Comparison of ENCODE assay signal across 8 mouse cellular contexts in genomic region chr19:33589626-33590302, GRCm38 (mm10). TPM values are rescaled to one million over a fixed set of nuclear protein-coding genes. Genes with fewer than 3 reads are reported as not detected.
DNase-seq lines count a peak whose midpoint lies in the region; ATAC-seq and TF ChIP-seq lines count a peak whose summit lies in the region.
"Not testable (repeated sequence)": the region's sequence is repeated elsewhere in the genome, so short reads cannot be mapped to it uniquely, and the experiment has no call there.

No protein-coding gene starts in this region.

- peak overlapping the region; percentile 36 for H3K4me3 ChIP-seq in hindbrain, postnatal 0 days (ENCODE audit: low read length)

- H3K4me1 ChIP-seq in hindbrain, postnatal 0 days (ENCODE audit: insufficient read depth, low read length) = not testable (repeated sequence)

- not testable (repeated sequence) for H3K9me3 ChIP-seq in hindbrain, postnatal 0 days (ENCODE audit: low read length)

- H3K36me3 ChIP-seq in hindbrain, postnatal 0 days (ENCODE audit: insufficient read depth, low read length) = not testable (repeated sequence)

- peak; percentile 99 for ATAC-seq in hindbrain, postnatal 0 days

- H3K27ac ChIP-seq in hindbrain, postnatal 0 days = not testable (repeated sequence)

- TF ChIP-seq CTCF in hindbrain, postnatal 0 days (IDR thresholded peaks at IDR 0.05; ENCODE audit: low read depth) = not testable (repeated sequence)

- WGBS in hindbrain, postnatal 0 days = 4% methylated on average over 9 of the region's 38 CpGs

- peak; percentile 56 to 84 for DNase-seq in adrenal gland, adult (ENCODE audit: inconsistent age in 2 of 2, low spot score in 1 of 2)
- peak; percentile 71 for DNase-seq in embryo, embryonic 10.5 days (ENCODE audit: low spot score)
- DNase-seq in gastrocnemius, postnatal 10 days = peak; percentile 8
- peak; percentile 79 for DNase-seq in hindbrain, postnatal 0 days (ENCODE audit: low spot score)
- peak; percentile 30 for DNase-seq in left cerebral cortex, adult 11 months (ENCODE audit: low spot score)
- DNase-seq in lung, postnatal 14 days = peak; percentile 55
- peak; percentile 59 for DNase-seq in retina, adult 2 months (ENCODE audit: low read depth, low spot score)
- DNase-seq in thymus, postnatal 14 days = peak; percentile 63

- peak overlapping the region; percentile 49 for H3K4me2 ChIP-seq in hindbrain, postnatal 0 days (ENCODE audit: low read depth, low read length)

- peak overlapping the region; percentile 46 for H3K9ac ChIP-seq in hindbrain, postnatal 0 days (replicated peaks; ENCODE audit: low read length)

- H3K27me3 ChIP-seq in hindbrain, postnatal 0 days (ENCODE audit: insufficient read depth, low read length) = not testable (repeated sequence)

RNA-seq across cellular contexts. Expression of gene Gm8978, which starts 35.3 kb away (rescaled TPM):
- not detected for total RNA-seq in gastrocnemius, postnatal 10 days (2021)
- total RNA-seq in hindbrain, postnatal 0 days (2014; rRNA removed) = not detected in 2 replicates
- polyA plus RNA-seq in hindbrain, postnatal 0 days (2015; fragmentation: Nextera tagmentation; extraction: Ambion mirVana) = not detected in 2 replicates

Comparison
In these comparisons a context has a peak if more than half of its experiments do, and no peak if none do; other contexts are left out.
1. DNase-seq: peak in every context shown above with its lines; median percentile 79 in hindbrain, postnatal 0 days; 71 in embryo, embryonic 10.5 days; 70 in adrenal gland, adult; 63 in thymus, postnatal 14 days; 59 in retina, adult 2 months; 55 in lung, postnatal 14 days; 30 in left cerebral cortex, adult 11 months; 8 in gastrocnemius, postnatal 10 days.